Mouse (Mus musculus): ENCODE measurements around the gene Pde4d. TPM values are rescaled to one million over a fixed set of nuclear protein-coding genes. Genes with fewer than 3 reads are reported as not detected.

Gene Pde4d
- polyA plus RNA-seq, 2 experiments: 11.7 to 17.3 TPM

GRCm38 (mm10) chr13:109881161-109881857, 1431.6 kb downstream of the Pde4d start:
- Histone ChIP-seq H3K9me3 (ENCODE audit: control insufficient read depth, low read length) (no peaks in the 10 kb centered on the region), H3K36me3 (ENCODE audit: control insufficient read depth, insufficient read depth, low read length) (no peaks in the 10 kb centered on the region), H3K4me2 (replicated peaks; ENCODE audit: low read depth, low read length, severe bottlenecking) (no peak overlapping the region), H3K9ac (ENCODE audit: low read depth, low read length, severe bottlenecking) (no peak overlapping the region), H3K4me3 (replicated peaks; ENCODE audit: low read length) (no peak overlapping the region), H3K27me3 (ENCODE audit: control insufficient read depth, insufficient read depth, low read length) (no peaks in the 10 kb centered on the region), H3K27ac (replicated peaks; ENCODE audit: low read depth, low read length) (no peak overlapping the region), H3K4me1 (ENCODE audit: control insufficient read depth, insufficient read depth, low read length) (peaks cover 9% of the 10 kb centered on the region; the same call in 1 of the 2 replicates)
- WGBS: 83% methylated on average over 11 of the region's 11 CpGs
- DNase-seq (ENCODE audit: low spot score) (no peak), ATAC-seq (ENCODE audit: low FRiP score, low read depth) (no peak)
- no peak for TF ChIP-seq POLR2A (IDR thresholded peaks at IDR 0.05; ENCODE audit: borderline replicate concordance, extremely low read depth, insufficient read depth, insufficient read length)

GRCm38 (mm10) chr13:109883636-109884035, 1433.9 kb downstream of the Pde4d start:
- ATAC-seq (ENCODE audit: low FRiP score, low read depth): no peak
- peaks cover 9% of the 10 kb centered on the region; the same call in 1 of the 2 replicates for H3K4me1 ChIP-seq (ENCODE audit: control insufficient read depth, insufficient read depth, low read length)
- WGBS: 53% methylated on average over 5 of the region's 5 CpGs

GRCm38 (mm10) chr13:109884812-109885211, 1435.1 kb downstream of the Pde4d start:
- H3K27ac ChIP-seq (replicated peaks; ENCODE audit: low read depth, low read length): no peak overlapping the region
- WGBS: 94% methylated on average over 7 of the region's 7 CpGs
- no peak overlapping the region for H3K4me2 ChIP-seq (replicated peaks; ENCODE audit: low read depth, low read length, severe bottlenecking)
- DNase-seq (ENCODE audit: low spot score) (no peak), ATAC-seq (ENCODE audit: low FRiP score, low read depth) (no peak)
- no peak overlapping the region for H3K4me3 ChIP-seq (replicated peaks; ENCODE audit: low read length)
- peaks cover 9% of the 10 kb centered on the region; the same call in 1 of the 2 replicates for H3K4me1 ChIP-seq (ENCODE audit: control insufficient read depth, insufficient read depth, low read length)
- H3K36me3 ChIP-seq (ENCODE audit: control insufficient read depth, insufficient read depth, low read length): no peaks in the 10 kb centered on the region
- no peaks in the 10 kb centered on the region for H3K9me3 ChIP-seq (ENCODE audit: control insufficient read depth, low read length)
- no peak for TF ChIP-seq POLR2A (IDR thresholded peaks at IDR 0.05; ENCODE audit: borderline replicate concordance, extremely low read depth, insufficient read depth, insufficient read length)
- H3K9ac ChIP-seq (ENCODE audit: low read depth, low read length, severe bottlenecking): no peak overlapping the region
- no peaks in the 10 kb centered on the region for H3K27me3 ChIP-seq (ENCODE audit: control insufficient read depth, insufficient read depth, low read length)

More at GRCm38 (mm10) chr13:109883636-109884035, 1433.9 kb downstream of the Pde4d start:
- Histone ChIP-seq H3K4me2 (replicated peaks; ENCODE audit: low read depth, low read length, severe bottlenecking) (no peak overlapping the region), H3K9me3 (ENCODE audit: control insufficient read depth, low read length) (no peaks in the 10 kb centered on the region), H3K36me3 (ENCODE audit: control insufficient read depth, insufficient read depth, low read length) (no peaks in the 10 kb centered on the region), H3K9ac (ENCODE audit: low read depth, low read length, severe bottlenecking) (no peak overlapping the region), H3K27ac (replicated peaks; ENCODE audit: low read depth, low read length) (no peak overlapping the region), H3K27me3 (ENCODE audit: control insufficient read depth, insufficient read depth, low read length) (no peaks in the 10 kb centered on the region), H3K4me3 (replicated peaks; ENCODE audit: low read length) (no peak overlapping the region)
- DNase-seq (ENCODE audit: low spot score): no peak
- TF ChIP-seq POLR2A (IDR thresholded peaks at IDR 0.05; ENCODE audit: borderline replicate concordance, extremely low read depth, insufficient read depth, insufficient read length): no peak

GRCm38 (mm10) chr13:109888293-109888692, 1438.5 kb downstream of the Pde4d start:
- H3K36me3 ChIP-seq (ENCODE audit: control insufficient read depth, insufficient read depth, low read length): no peaks in the 10 kb centered on the region
- no peak overlapping the region for H3K4me3 ChIP-seq (replicated peaks; ENCODE audit: low read length)
- H3K4me2 ChIP-seq (replicated peaks; ENCODE audit: low read depth, low read length, severe bottlenecking): no peak overlapping the region
- 79% methylated on average over 4 of the region's 4 CpGs for WGBS
- no peaks in the 10 kb centered on the region for H3K27me3 ChIP-seq (ENCODE audit: control insufficient read depth, insufficient read depth, low read length)
- no peaks in the 10 kb centered on the region for H3K9me3 ChIP-seq (ENCODE audit: control insufficient read depth, low read length)
- TF ChIP-seq POLR2A (IDR thresholded peaks at IDR 0.05; ENCODE audit: borderline replicate concordance, extremely low read depth, insufficient read depth, insufficient read length): no peak
- ATAC-seq (ENCODE audit: low FRiP score, low read depth) (no peak), DNase-seq (ENCODE audit: low spot score) (no peak)
- peaks cover 9% of the 10 kb centered on the region; the same call in 1 of the 2 replicates for H3K4me1 ChIP-seq (ENCODE audit: control insufficient read depth, insufficient read depth, low read length)
- H3K27ac ChIP-seq (replicated peaks; ENCODE audit: low read depth, low read length): no peak overlapping the region
- H3K9ac ChIP-seq (ENCODE audit: low read depth, low read length, severe bottlenecking): no peak overlapping the region

- no peak for DNase-seq (ENCODE audit: low spot score)
- 78% methylated on average over 6 of the region's 6 CpGs for WGBS
These were observed 1441.6 kb downstream of the Pde4d start for GRCm38 (mm10) chr13:109891194-109891909.

More at GRCm38 (mm10) chr13:109891194-109891909, 1441.6 kb downstream of the Pde4d start:
- no peak overlapping the region for H3K27ac ChIP-seq (replicated peaks; ENCODE audit: low read depth, low read length)
- H3K27me3 ChIP-seq (ENCODE audit: control insufficient read depth, insufficient read depth, low read length): no peaks in the 10 kb centered on the region
- no peak for ATAC-seq (ENCODE audit: low FRiP score, low read depth)
- no peak for TF ChIP-seq POLR2A (IDR thresholded peaks at IDR 0.05; ENCODE audit: borderline replicate concordance, extremely low read depth, insufficient read depth, insufficient read length)
- no peak overlapping the region for H3K4me2 ChIP-seq (replicated peaks; ENCODE audit: low read depth, low read length, severe bottlenecking)
- H3K9ac ChIP-seq (ENCODE audit: low read depth, low read length, severe bottlenecking): no peak overlapping the region
- H3K4me3 ChIP-seq (replicated peaks; ENCODE audit: low read length): no peak overlapping the region
- H3K36me3 ChIP-seq (ENCODE audit: control insufficient read depth, insufficient read depth, low read length): no peaks in the 10 kb centered on the region
- H3K9me3 ChIP-seq (ENCODE audit: control insufficient read depth, low read length): no peaks in the 10 kb centered on the region
- no peaks in the 10 kb centered on the region for H3K4me1 ChIP-seq (ENCODE audit: control insufficient read depth, insufficient read depth, low read length)

Data from limb, embryonic 14.5 days (tissue).